Mouse (Mus musculus): ENCODE measurements around the gene Slc12a4.
"Not testable (repeated sequence)": the region's sequence is repeated elsewhere in the genome, so short reads cannot be mapped to it uniquely, and the experiment has no call there.

Slc12a4 gene

GRCm38 (mm10) chr8:105965905-105966341, at the start of gene Slc12a4:
Gene Slc12a4 (minus strand): TSS chr8:105966097.
- in situ Hi-C loops (cut with MboI; ENCODE audit: unreplicated experiment in 2 of 2) = loop anchor here (25.0 kb wide), 2 partner anchors 421 to 696 kb away; no protein-coding TSS in a partner anchor

GRCm38 (mm10) chr8:106012203-106012602, 46.3 kb upstream of the Slc12a4 start:
- in situ Hi-C loops (cut with MboI; ENCODE audit: unreplicated experiment in 2 of 2) = not testable (repeated sequence)

- in situ Hi-C loops (cut with MboI; ENCODE audit: unreplicated experiment in 2 of 2) = no loop called here
Observed at GRCm38 (mm10) chr8:106011643-106011986, 45.7 kb upstream of the Slc12a4 start, which contains the start of gene Ddx28. Gene Ddx28 (minus strand): TSS chr8:106011882.

- in situ Hi-C loops (cut with MboI; ENCODE audit: unreplicated experiment in 2 of 2) = no loop called here
Observed at GRCm38 (mm10) chr8:106010748-106011642, 45.1 kb upstream of the Slc12a4 start.

GRCm38 (mm10) chr8:106007891-106008290, 42.0 kb upstream of the Slc12a4 start:
- in situ Hi-C loops (cut with MboI; ENCODE audit: unreplicated experiment in 2 of 2) = not testable (repeated sequence)

GRCm38 (mm10) chr8:106007135-106007534, 41.2 kb upstream of the Slc12a4 start:
- in situ Hi-C loops (cut with MboI; ENCODE audit: unreplicated experiment in 2 of 2) = no loop called here

- in situ Hi-C loops (cut with MboI; ENCODE audit: unreplicated experiment in 2 of 2) = no loop called here
Observed at GRCm38 (mm10) chr8:106006413-106006812, 40.5 kb upstream of the Slc12a4 start.

GRCm38 (mm10) chr8:106005875-106006274, 40.0 kb upstream of the Slc12a4 start, which contains the start of gene Dpep2nb:
Gene Dpep2nb (minus strand): TSS chr8:106005975.
- in situ Hi-C loops (cut with MboI; ENCODE audit: unreplicated experiment in 2 of 2) = no loop called here

GRCm38 (mm10) chr8:106004538-106005207, 38.8 kb upstream of the Slc12a4 start:
- in situ Hi-C loops (cut with MboI; ENCODE audit: unreplicated experiment in 2 of 2) = no loop called here

- in situ Hi-C loops (cut with MboI; ENCODE audit: unreplicated experiment in 2 of 2) = no loop called here
Observed at GRCm38 (mm10) chr8:106001908-106002307, 36.0 kb upstream of the Slc12a4 start.

- in situ Hi-C loops (cut with MboI; ENCODE audit: unreplicated experiment in 2 of 2) = loop anchor here in 1 of 2 experiments (25.0 kb wide), 1 partner anchor 413 kb away; the partner anchor contains the start of gene Zfp90
Observed at GRCm38 (mm10) chr8:105998971-105999370, 33.1 kb upstream of the Slc12a4 start.

GRCm38 (mm10) chr8:105996359-105996758, 30.5 kb upstream of the Slc12a4 start:
- in situ Hi-C loops (cut with MboI; ENCODE audit: unreplicated experiment in 2 of 2) = loop anchor here in 1 of 2 experiments (25.0 kb wide), 1 partner anchor 416 kb away; the partner anchor contains the start of gene Zfp90

GRCm38 (mm10) chr8:105993226-105993625, 27.3 kb upstream of the Slc12a4 start:
- in situ Hi-C loops (cut with MboI; ENCODE audit: unreplicated experiment in 2 of 2) = loop anchor here in 1 of 2 experiments (5.0 to 25.0 kb wide), 4 partner anchors 34 to 419 kb away; partner anchors contain the start of gene Zfp90

GRCm38 (mm10) chr8:105992499-105992898, 26.6 kb upstream of the Slc12a4 start:
- in situ Hi-C loops (cut with MboI; ENCODE audit: unreplicated experiment in 2 of 2) = loop anchor here in 1 of 2 experiments (5.0 to 25.0 kb wide), 4 partner anchors 35 to 420 kb away; partner anchors contain the start of gene Zfp90

- in situ Hi-C loops (cut with MboI; ENCODE audit: unreplicated experiment in 2 of 2) = loop anchor here in 1 of 2 experiments (5.0 to 25.0 kb wide), 4 partner anchors 36 to 421 kb away; partner anchors contain the start of gene Zfp90
Observed at GRCm38 (mm10) chr8:105991546-105991945, 25.6 kb upstream of the Slc12a4 start.

- in situ Hi-C loops (cut with MboI; ENCODE audit: unreplicated experiment in 2 of 2) = loop anchor here in 1 of 2 experiments (5.0 to 25.0 kb wide), 4 partner anchors 36 to 421 kb away; partner anchors contain the start of gene Zfp90
Observed at GRCm38 (mm10) chr8:105990856-105991387, 25.0 kb upstream of the Slc12a4 start, which contains the start of gene Dus2. Gene Dus2 (plus strand): TSS chr8:105991337.

- in situ Hi-C loops (cut with MboI; ENCODE audit: unreplicated experiment in 2 of 2) = loop anchor here (5.0 to 25.0 kb wide), 3 partner anchors 34 to 424 kb away; partner anchors contain the start of gene Zfp90 (in 1 of the 2)
Observed at GRCm38 (mm10) chr8:105988546-105988945, 22.6 kb upstream of the Slc12a4 start.

- in situ Hi-C loops (cut with MboI; ENCODE audit: unreplicated experiment in 2 of 2) = loop anchor here in 1 of 2 experiments (5.0 to 25.0 kb wide), 2 partner anchors 41 to 429 kb away; partner anchors contain the start of genes Lcat and Zfp90
Observed at GRCm38 (mm10) chr8:105983406-105983805, 17.5 kb upstream of the Slc12a4 start.

- in situ Hi-C loops (cut with MboI; ENCODE audit: unreplicated experiment in 2 of 2) = loop anchor here in 1 of 2 experiments (5.0 to 25.0 kb wide), 2 partner anchors 39 to 431 kb away; partner anchors contain the start of genes Lcat and Zfp90
Observed at GRCm38 (mm10) chr8:105981146-105981545, 15.2 kb upstream of the Slc12a4 start.

- in situ Hi-C loops (cut with MboI; ENCODE audit: unreplicated experiment in 2 of 2) = loop anchor here (5.0 to 25.0 kb wide), 2 partner anchors 37 to 433 kb away; partner anchors contain the start of genes Lcat (in 1 of the 2) and Zfp90 (in 1 of the 2)
Observed at GRCm38 (mm10) chr8:105979325-105979724, 13.4 kb upstream of the Slc12a4 start, which contains the start of gene Dpep3. Gene Dpep3 (minus strand): TSS chr8:105979429.
